Mouse (Mus musculus) hindbrain, embryonic 12.5 days (tissue): Measurements from ENCODE around the gene Gpatch11. TPM values are rescaled to one million over a fixed set of nuclear protein-coding genes. Genes with fewer than 3 reads are reported as not detected.

Experiments
- ATAC-seq: fragments of 200-750 bp; cut with Nextera tagmentation; 2 replicates; pipeline ENCODE4 v1.8.0; 2017; ENCODE audit warnings: moderate TSS enrichment; ENCODE audit not compliant: low FRiP score
- H3K27ac ChIP-seq: fragments of 300-500 bp; sonication (generic); 2 replicates; pipeline ENCODE4 v1.5.1; 2016; ENCODE audit warnings: mild to moderate bottlenecking
- H3K27me3 ChIP-seq: fragments of 300-500 bp; sonication (generic); 2 replicates; pipeline ENCODE4 v1.6.1; 2016; ENCODE audit warnings: mild to moderate bottlenecking
- H3K36me3 ChIP-seq: fragments of 300-500 bp; sonication (generic); 2 replicates; pipeline ENCODE4 v1.6.1; 2016; ENCODE audit warnings: mild to moderate bottlenecking
- H3K4me1 ChIP-seq: fragments of 300-500 bp; sonication (generic); 2 replicates; pipeline ENCODE4 v1.6.1; 2016
- H3K4me2 ChIP-seq: fragments of 300-500 bp; sonication (generic); replicated peaks from 2 replicates; pipeline ENCODE4 v1.6.1; 2016; ENCODE audit warnings: mild to moderate bottlenecking
- H3K4me3 ChIP-seq: fragments of 300-500 bp; sonication (generic); 2 replicates; pipeline ENCODE4 v1.5.1; 2016; ENCODE audit warnings: mild to moderate bottlenecking
- H3K9ac ChIP-seq: fragments of 300-500 bp; sonication (generic); 2 replicates; pipeline ENCODE4 v1.6.1; 2016; ENCODE audit warnings: mild to moderate bottlenecking, moderate library complexity
- H3K9me3 ChIP-seq: fragments of 300-500 bp; sonication (generic); replicated peaks from 2 replicates; pipeline ENCODE4 v1.6.1; 2016; ENCODE audit warnings: mild to moderate bottlenecking
- WGBS: fragments of 180-500 bp; shearing (Covaris S2); methylation state at CpG from one replicate; pipeline ENCODE4 v1.1.7; 2016; 5-methylcytosine and 5-hydroxymethylcytosine counted together
- polyA plus RNA-seq: library from polyadenylated mRNA; unstranded; fragments of >200 nt; fragmentation: Nextera tagmentation; extraction: Ambion mirVana; gene quantifications from 2 replicates; pipeline ENCODE4 v1.2.1, GENCODE M21; 2016

Gene Gpatch11
- polyA plus RNA-seq, 1 experiment from 2014 or later = 45.1 TPM

DNA sequence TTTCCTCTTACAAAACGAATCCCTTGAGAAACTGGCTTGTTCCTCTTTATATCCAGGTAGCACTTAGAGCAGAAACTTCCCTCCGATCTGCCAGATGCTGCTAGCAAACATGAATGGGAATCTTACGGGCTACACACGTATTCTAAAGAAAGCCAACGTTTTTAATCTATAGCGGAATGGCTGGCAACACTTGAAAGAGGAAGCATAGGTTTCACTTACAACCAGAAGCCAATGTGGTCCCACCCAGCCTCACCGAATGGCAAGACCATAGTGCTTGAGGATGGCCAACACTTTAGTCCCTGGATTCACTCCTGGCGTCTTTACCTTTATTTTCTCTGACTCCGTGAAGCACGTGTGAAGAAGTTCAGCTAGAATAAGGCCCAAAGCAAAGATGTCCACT is 20.9 kb downstream of the Gpatch11 start:
- ATAC-seq = no peak
- Histone ChIP-seq H3K27ac (no peak overlapping the region), H3K4me2 (no peak overlapping the region), H3K4me1 (no peaks in the 10 kb centered on the region), H3K9ac (no peak overlapping the region), H3K9me3 (no peaks in the 10 kb centered on the region), H3K4me3 (no peak overlapping the region), H3K27me3 (no peaks in the 10 kb centered on the region), H3K36me3 (peaks cover 12% of the 10 kb centered on the region)
- 88% methylated on average over 10 of the region's 10 CpGs for WGBS

DNA sequence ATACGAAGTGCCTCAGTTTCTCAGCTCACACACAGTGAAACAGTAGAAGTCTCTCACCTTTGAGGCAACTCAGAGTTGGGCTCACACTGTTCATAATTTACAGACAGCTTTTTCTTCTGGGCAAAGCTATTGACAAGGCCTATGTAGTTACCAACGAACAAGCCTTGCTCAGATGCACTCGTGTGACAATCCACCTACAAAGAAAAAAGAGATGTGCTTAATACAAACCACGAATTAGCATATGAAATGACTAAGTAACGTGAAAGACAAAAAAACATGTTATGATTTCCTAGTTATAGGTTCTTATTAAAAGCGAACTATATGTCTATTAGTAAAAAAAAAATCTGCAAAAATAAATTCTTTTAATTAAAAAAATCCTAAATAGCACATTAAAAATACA is 38.5 kb downstream of the Gpatch11 start:
- ATAC-seq = no peak
- no peak overlapping the region for H3K27ac ChIP-seq
- H3K4me3 ChIP-seq = no peak overlapping the region
- no peaks in the 10 kb centered on the region for H3K27me3 ChIP-seq
- no peak overlapping the region for H3K4me2 ChIP-seq
- H3K4me1 ChIP-seq = no peaks in the 10 kb centered on the region
- H3K9ac ChIP-seq = no peak overlapping the region
- 90% methylated on average over 6 of the region's 6 CpGs for WGBS
- H3K36me3 ChIP-seq = 0 out of 2 replicates have a peak, but pooled peaks cover 4% of the 10 kb centered on the region
- H3K9me3 ChIP-seq = no peaks in the 10 kb centered on the region

GRCm38 (mm10) chr17:78881878-78882304 is 46.5 kb downstream of the Gpatch11 start:
- Histone ChIP-seq H3K27me3 (no peaks in the 10 kb centered on the region), H3K27ac (0 out of 2 replicates have a peak overlapping the region, but pooled peaks have one; percentile 30), H3K4me2 (peak overlapping the region; percentile 81), H3K9ac (peak overlapping the region; percentile 60), H3K4me1 (peaks cover 15% of the 10 kb centered on the region), H3K4me3 (peak overlapping the region; percentile 48), H3K36me3 (no peaks in the 10 kb centered on the region), H3K9me3 (no peaks in the 10 kb centered on the region)
- 13% methylated on average over 4 of the region's 7 CpGs for WGBS
- peak; percentile 86 for ATAC-seq

DNA sequence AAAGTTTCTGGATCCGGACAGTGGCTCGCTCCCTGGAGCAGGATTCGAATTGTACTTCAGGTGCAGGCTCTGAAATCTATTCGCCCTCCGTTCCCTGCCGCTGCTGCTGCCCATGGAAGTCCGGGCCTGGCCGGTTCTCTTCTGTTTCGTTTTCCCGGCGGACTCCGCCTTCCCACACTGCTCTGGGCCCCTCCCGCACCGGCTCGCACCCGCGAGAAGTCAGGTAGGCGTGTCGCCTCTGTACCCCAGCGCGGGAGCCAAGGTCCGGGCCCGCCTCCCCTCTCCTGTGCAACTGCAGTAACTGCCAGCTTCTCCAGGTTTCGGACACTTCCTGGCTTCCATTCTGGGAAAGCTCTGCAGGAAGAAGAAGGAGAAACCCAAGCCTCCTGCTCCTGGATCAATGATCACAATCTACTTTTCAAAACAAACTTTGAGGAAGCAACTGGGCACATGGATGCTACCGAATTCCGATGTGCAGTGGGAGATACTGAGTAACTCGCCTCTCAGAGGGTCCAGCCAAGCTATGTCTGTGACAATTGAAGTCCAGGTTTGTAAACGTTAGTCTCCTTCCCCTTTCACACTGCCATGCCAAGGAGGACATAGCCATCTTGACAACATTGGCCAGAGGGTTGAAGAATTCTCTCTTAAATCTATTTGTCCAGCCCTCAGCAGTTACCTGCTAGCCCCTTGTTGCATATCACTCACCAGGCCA is 47.2 kb downstream of the Gpatch11 start, which contains the start of gene Eif2ak2:
Eif2ak2 (minus strand) TSS at position 173 of the 712 bp plus-strand sequence.
- no peaks in the 10 kb centered on the region for H3K36me3 ChIP-seq
- peak within 1 kb of the TSS; percentile 81 for H3K4me2 ChIP-seq
- peak; percentile 94 for ATAC-seq
- 3% methylated on average over 28 of the region's 28 CpGs for WGBS
- H3K4me1 ChIP-seq = peaks cover 15% of the 10 kb centered on the region
- H3K9ac ChIP-seq = peak within 1 kb of the TSS; percentile 60
- peak within 1 kb of the TSS; percentile 30; the same call in 1 of the 2 replicates for H3K27ac ChIP-seq
- peak within 1 kb of the TSS; percentile 48 for H3K4me3 ChIP-seq
- H3K9me3 ChIP-seq = no peaks in the 10 kb centered on the region
- no peaks in the 10 kb centered on the region for H3K27me3 ChIP-seq

- Histone ChIP-seq H3K27me3 (no peaks in the 10 kb centered on the region), H3K9me3 (no peaks in the 10 kb centered on the region), H3K36me3 (no peaks in the 10 kb centered on the region), H3K4me1 (peaks cover 15% of the 10 kb centered on the region), H3K4me3 (no peak overlapping the region), H3K27ac (no peak overlapping the region), H3K9ac (no peak overlapping the region), H3K4me2 (no peak overlapping the region)
- WGBS = 95% methylated on average over 4 of the region's 4 CpGs
- ATAC-seq = no peak
Measured at GRCm38 (mm10) chr17:78883291-78883690, 47.9 kb downstream of the Gpatch11 start.

- Histone ChIP-seq H3K36me3 (no peaks in the 10 kb centered on the region), H3K4me3 (no peak overlapping the region), H3K9me3 (no peaks in the 10 kb centered on the region), H3K4me2 (no peak overlapping the region), H3K27me3 (no peaks in the 10 kb centered on the region), H3K27ac (no peak overlapping the region), H3K4me1 (peaks cover 15% of the 10 kb centered on the region), H3K9ac (no peak overlapping the region)
- 90% methylated on average over 5 of the region's 5 CpGs for WGBS
- no peak for ATAC-seq
Measured at GRCm38 (mm10) chr17:78885286-78886065, 50.1 kb downstream of the Gpatch11 start.

DNA sequence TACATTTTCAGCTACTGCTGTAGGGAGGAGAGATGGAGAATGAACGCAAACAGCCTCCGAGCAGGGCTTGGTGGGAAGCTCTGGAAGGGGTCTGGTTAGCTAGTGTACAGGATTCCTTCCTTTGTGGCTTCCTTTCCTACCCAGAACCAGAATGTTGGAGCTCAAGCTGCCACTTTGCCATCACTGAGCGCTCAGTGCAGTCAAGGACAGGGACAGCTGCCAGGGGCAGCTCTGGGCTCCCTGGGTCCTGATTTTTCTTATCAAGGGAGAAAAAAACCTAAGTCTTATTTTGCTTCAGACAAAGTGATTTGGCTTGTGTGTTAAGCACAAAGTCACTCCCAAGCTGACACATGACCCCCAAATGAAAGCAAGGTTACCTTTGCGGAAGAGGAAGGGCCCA is 53.2 kb downstream of the Gpatch11 start:
- H3K4me1 ChIP-seq = no peaks in the 10 kb centered on the region
- WGBS = 87% methylated on average over 4 of the region's 4 CpGs

DNA sequence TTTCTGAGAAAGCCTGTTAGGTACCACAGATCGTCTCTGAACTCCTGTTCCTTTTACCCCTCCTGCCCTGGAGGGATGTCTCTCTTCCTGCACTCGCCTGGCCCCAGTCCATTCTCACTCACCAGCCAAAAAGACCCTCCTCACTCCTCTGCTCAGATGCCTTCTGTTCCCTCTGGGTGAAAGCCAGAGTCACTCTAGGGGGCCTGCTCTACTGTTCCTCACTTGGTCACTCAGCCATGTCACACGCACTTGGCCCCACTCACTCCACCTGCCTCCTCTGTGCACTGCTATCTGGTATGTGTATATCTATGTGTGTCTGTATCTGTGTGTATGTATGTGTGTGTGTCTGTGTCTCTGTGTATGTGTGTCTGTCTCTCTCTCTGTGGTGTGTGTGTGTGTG is 53.8 kb downstream of the Gpatch11 start:
- Histone ChIP-seq H3K9ac (0 out of 2 replicates have a peak overlapping the region, but pooled peaks have one; percentile 1), H3K27me3 (no peaks in the 10 kb centered on the region), H3K4me1 (no peaks in the 10 kb centered on the region), H3K9me3 (no peaks in the 10 kb centered on the region), H3K4me3 (no peak overlapping the region), H3K4me2 (no peak overlapping the region), H3K36me3 (no peaks in the 10 kb centered on the region), H3K27ac (no peak overlapping the region)
- ATAC-seq = no peak
- WGBS = 70% methylated on average over 3 of the region's 3 CpGs

More for the DNA sequence above, 53.2 kb downstream of the Gpatch11 start:
- no peak overlapping the region for H3K4me2 ChIP-seq
- no peaks in the 10 kb centered on the region for H3K9me3 ChIP-seq
- no peak overlapping the region for H3K4me3 ChIP-seq
- no peaks in the 10 kb centered on the region for H3K27me3 ChIP-seq
- no peak for ATAC-seq
- no peak overlapping the region for H3K27ac ChIP-seq
- no peaks in the 10 kb centered on the region for H3K36me3 ChIP-seq
- no peak overlapping the region for H3K9ac ChIP-seq

- Histone ChIP-seq H3K27ac (no peak overlapping the region), H3K4me3 (no peak overlapping the region), H3K4me2 (no peak overlapping the region), H3K9ac (no peak overlapping the region), H3K27me3 (no peaks in the 10 kb centered on the region), H3K36me3 (no peaks in the 10 kb centered on the region), H3K4me1 (no peaks in the 10 kb centered on the region), H3K9me3 (no peaks in the 10 kb centered on the region)
- no peak for ATAC-seq
- 87% methylated on average over 9 of the region's 9 CpGs for WGBS
Measured at GRCm38 (mm10) chr17:78891020-78891419, 55.7 kb downstream of the Gpatch11 start.

GRCm38 (mm10) chr17:78894991-78895390 is 59.6 kb downstream of the Gpatch11 start:
- H3K27me3 ChIP-seq = no peaks in the 10 kb centered on the region

DNA sequence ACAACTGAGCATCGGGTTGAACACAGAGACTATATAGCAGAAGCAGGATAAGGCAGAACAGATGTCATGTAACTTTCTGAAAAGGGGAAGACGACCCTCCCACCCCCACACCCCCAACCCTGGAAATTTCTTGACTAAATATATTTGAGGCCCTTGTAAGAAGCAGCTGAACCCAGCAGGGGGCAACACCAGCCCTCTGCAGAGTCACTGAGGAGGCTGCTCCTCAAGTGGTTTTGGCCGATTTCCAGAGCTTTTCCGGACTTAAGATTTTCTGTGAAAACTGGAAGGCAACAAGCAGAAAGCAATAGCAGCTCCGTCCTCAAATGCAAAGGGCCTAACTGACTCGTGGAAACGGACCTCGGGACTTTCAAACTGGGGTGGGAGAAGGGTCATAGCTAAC is 60.0 kb downstream of the Gpatch11 start:
- H3K4me2 ChIP-seq = no peak overlapping the region
- ATAC-seq = no peak
- WGBS = 48% methylated on average over 8 of the region's 8 CpGs

More at GRCm38 (mm10) chr17:78894991-78895390, 59.6 kb downstream of the Gpatch11 start:
- Histone ChIP-seq H3K4me3 (no peak overlapping the region), H3K9ac (no peak overlapping the region), H3K4me1 (no peaks in the 10 kb centered on the region), H3K9me3 (no peaks in the 10 kb centered on the region), H3K27ac (no peak overlapping the region), H3K36me3 (no peaks in the 10 kb centered on the region), H3K4me2 (no peak overlapping the region)
- 81% methylated on average over 7 of the region's 7 CpGs for WGBS
- ATAC-seq = no peak

More for the DNA sequence above, 60.0 kb downstream of the Gpatch11 start:
- no peaks in the 10 kb centered on the region for H3K36me3 ChIP-seq
- no peak overlapping the region for H3K4me3 ChIP-seq
- H3K9me3 ChIP-seq = no peaks in the 10 kb centered on the region
- H3K27ac ChIP-seq = no peak overlapping the region
- H3K27me3 ChIP-seq = no peaks in the 10 kb centered on the region
- H3K9ac ChIP-seq = no peak overlapping the region
- no peaks in the 10 kb centered on the region for H3K4me1 ChIP-seq
